Mouse (Mus musculus): ENCODE data around the gene Slc44a1. TPM values are rescaled to one million over a fixed set of nuclear protein-coding genes. Genes with fewer than 3 reads are reported as not detected.

Slc44a1 gene
- polyA plus RNA-seq, 1 experiment from 2014 or later = 11.2 TPM

DNA sequence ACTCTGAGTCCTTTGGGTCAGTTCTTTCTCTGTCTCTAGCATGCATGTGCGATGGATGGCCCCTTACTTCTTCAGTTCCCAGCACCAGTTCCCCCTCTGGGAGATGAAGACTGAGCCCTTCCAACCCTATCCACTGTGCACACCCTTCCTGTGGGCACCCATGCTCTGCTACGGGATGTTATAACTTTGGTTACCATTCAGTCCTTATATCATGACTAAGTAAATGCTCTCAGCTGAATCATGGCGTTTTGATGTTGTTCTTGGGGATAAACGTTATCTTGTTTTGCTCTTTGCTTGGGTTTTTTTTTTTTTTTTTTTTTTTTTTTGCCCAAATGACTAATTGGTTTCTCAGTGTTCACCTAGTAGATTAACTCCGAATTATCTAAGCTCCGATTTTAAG, 16.4 kb downstream of the Slc44a1 start:
- Histone ChIP-seq H3K27me3 (no peaks in the 10 kb centered on the region), H3K9ac (no peak overlapping the region), H3K27ac (replicated peaks) (no peak overlapping the region), H3K4me1 (replicated peaks) (0 out of 2 replicates have a peak, but pooled peaks cover under 1% of the 10 kb centered on the region), H3K9me3 (no peaks in the 10 kb centered on the region), H3K4me3 (no peak overlapping the region), H3K36me3 (no peaks in the 10 kb centered on the region), H3K4me2 (no peak overlapping the region)
- WGBS = 88% methylated on average over 6 of the region's 6 CpGs
- ATAC-seq (ENCODE audit: low FRiP score, low read depth) = no peak

DNA sequence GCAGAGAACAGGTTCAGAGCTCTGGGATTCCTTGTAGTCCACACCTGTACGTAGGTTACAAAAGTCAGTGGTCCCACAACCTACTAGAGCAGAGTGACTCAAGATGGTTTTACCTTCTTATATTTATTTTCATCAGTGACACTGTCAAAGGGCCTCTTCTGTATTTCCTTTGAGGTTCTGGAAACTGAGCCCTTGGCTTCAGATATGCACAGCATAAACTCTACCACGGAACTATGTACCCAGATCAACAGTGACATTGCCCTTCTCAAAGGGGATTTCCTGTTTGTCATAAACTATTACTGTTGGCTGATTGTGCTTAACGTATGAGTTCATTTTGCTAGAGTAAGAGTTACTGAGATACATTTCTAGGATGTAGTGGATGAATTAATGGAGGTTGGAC, 18.3 kb downstream of the Slc44a1 start:
- H3K4me3 ChIP-seq = no peak overlapping the region
- no peaks in the 10 kb centered on the region for H3K27me3 ChIP-seq
- no peaks in the 10 kb centered on the region for H3K9me3 ChIP-seq
- H3K4me1 ChIP-seq (replicated peaks) = no peaks in the 10 kb centered on the region
- no peak overlapping the region for H3K9ac ChIP-seq
- no peak for ATAC-seq (ENCODE audit: low FRiP score, low read depth)
- H3K4me2 ChIP-seq = no peak overlapping the region
- no peaks in the 10 kb centered on the region for H3K36me3 ChIP-seq
- no peak overlapping the region for H3K27ac ChIP-seq (replicated peaks)
- WGBS = 92% methylated on average over 3 of the region's 3 CpGs

DNA sequence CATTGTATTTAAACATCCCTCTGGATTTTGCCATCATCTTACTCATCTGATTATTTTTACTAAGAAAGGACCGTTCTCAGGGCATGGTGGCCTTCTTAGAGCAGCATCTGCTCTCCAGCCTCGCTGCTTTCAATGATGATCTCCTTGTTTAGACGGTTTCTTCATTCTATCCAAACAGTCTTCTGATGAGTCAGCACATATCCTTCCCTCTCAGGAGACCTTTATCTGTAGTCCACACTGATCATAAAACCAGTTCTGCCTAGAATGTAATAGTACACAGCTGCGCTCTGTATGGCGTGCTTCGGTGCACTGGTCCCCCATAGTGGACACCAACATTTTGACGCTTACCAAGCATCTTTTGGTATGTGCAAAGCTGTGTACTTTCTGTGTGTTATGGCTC, 19.5 kb downstream of the Slc44a1 start:
- Histone ChIP-seq H3K9ac (no peak overlapping the region), H3K4me3 (no peak overlapping the region), H3K4me2 (no peak overlapping the region), H3K36me3 (no peaks in the 10 kb centered on the region), H3K27me3 (no peaks in the 10 kb centered on the region), H3K4me1 (replicated peaks) (no peaks in the 10 kb centered on the region), H3K9me3 (no peaks in the 10 kb centered on the region), H3K27ac (replicated peaks) (no peak overlapping the region)
- no peak for ATAC-seq (ENCODE audit: low FRiP score, low read depth)
- 90% methylated on average over 7 of the region's 7 CpGs for WGBS

DNA sequence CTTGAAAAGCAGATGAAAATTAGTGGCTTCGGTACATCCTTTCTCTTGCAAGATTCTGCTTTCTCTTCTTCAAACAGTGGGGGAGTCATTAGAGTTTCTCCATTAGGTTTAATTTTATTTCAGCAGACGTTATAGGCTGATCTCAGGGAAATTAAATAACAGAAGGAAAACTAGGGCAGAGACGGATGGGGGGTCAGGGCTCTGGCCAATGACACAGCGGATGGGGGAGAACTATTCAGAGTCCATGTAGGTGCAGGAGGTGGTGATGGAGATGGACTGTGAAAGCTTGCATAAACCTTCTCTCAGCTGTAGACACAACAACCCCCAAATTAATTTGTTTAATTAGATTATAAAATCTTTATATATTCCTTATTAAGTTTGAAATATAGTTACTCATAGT, 20.8 kb downstream of the Slc44a1 start:
- no peaks in the 10 kb centered on the region for H3K9me3 ChIP-seq
- H3K9ac ChIP-seq = no peak overlapping the region
- no peak overlapping the region for H3K4me3 ChIP-seq
- no peaks in the 10 kb centered on the region for H3K36me3 ChIP-seq
- no peak overlapping the region for H3K27ac ChIP-seq (replicated peaks)
- no peaks in the 10 kb centered on the region for H3K4me1 ChIP-seq (replicated peaks)
- ATAC-seq (ENCODE audit: low FRiP score, low read depth) = no peak
- H3K4me2 ChIP-seq = no peak overlapping the region
- H3K27me3 ChIP-seq = no peaks in the 10 kb centered on the region
- 70% methylated on average over 4 of the region's 4 CpGs for WGBS

DNA sequence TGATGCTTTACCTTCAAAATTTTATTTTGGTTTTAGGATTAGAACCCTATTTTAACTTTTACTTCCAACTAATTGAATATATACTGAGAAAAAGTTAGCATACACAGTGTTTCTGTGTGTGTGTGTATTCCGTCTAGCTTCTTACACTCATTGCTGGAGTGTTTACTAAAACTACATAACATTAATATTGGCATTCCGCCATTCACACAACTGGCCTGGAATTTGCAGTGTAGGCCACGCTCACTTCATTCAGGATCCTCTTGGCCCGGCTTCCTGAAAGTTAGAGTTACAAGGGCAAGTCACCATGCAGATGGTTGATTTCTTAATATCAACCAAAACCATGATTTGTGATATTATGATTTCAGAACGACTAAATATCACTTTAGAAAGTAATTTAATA, 21.9 kb downstream of the Slc44a1 start:
- no peak overlapping the region for H3K27ac ChIP-seq (replicated peaks)
- WGBS = 85% methylated on average over 5 of the region's 5 CpGs
- no peaks in the 10 kb centered on the region for H3K27me3 ChIP-seq
- H3K4me1 ChIP-seq (replicated peaks) = no peaks in the 10 kb centered on the region
- H3K4me2 ChIP-seq = no peak overlapping the region
- H3K9ac ChIP-seq = no peak overlapping the region
- no peaks in the 10 kb centered on the region for H3K9me3 ChIP-seq
- no peak overlapping the region for H3K4me3 ChIP-seq
- no peak for ATAC-seq (ENCODE audit: low FRiP score, low read depth)
- H3K36me3 ChIP-seq = no peaks in the 10 kb centered on the region

DNA sequence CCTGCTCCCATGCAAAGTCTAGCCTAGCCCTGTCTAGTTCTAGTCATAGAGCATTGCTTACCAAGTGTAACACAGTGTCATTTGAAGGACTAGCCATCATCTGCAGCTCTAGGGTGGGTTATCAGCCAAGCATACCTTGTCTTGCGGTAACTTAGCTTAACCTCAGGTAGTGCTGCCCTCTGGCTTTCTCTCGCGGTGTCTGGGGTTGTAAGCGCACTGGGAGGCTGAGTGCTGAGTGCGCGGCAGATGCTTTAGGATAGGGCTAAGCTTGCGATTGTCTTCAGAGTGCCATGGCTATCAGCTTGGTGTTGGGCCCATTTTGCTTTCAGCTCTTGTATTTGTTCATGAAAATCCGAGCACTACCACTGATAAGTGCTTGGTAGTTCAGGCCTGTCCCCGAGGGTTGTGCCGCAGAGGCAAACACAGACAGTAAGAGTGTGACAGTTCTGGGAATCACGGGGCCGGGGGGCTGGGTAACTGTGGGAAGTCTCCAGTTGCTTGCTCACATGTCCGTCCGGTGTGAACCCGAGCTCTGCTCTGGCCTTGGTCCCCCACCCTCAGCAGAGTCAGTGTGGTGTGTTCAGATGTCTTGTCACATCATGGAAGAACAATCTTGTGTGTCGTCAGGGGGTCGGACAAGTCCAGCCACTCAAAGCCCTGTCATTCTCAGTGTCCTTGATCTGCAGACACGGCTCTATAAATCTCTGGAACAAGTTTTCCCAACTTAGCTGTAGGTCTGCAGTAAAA, 22.5 kb downstream of the Slc44a1 start:
- ATAC-seq (ENCODE audit: low FRiP score, low read depth) = no peak
- Histone ChIP-seq H3K9me3 (no peaks in the 10 kb centered on the region), H3K9ac (no peak overlapping the region), H3K36me3 (no peaks in the 10 kb centered on the region), H3K4me2 (no peak overlapping the region), H3K27ac (replicated peaks) (no peak overlapping the region), H3K4me3 (no peak overlapping the region), H3K4me1 (replicated peaks) (no peaks in the 10 kb centered on the region), H3K27me3 (no peaks in the 10 kb centered on the region)
- whole genome bisulfite sequencing = 87% methylated on average over 18 of the region's 18 CpGs

DNA sequence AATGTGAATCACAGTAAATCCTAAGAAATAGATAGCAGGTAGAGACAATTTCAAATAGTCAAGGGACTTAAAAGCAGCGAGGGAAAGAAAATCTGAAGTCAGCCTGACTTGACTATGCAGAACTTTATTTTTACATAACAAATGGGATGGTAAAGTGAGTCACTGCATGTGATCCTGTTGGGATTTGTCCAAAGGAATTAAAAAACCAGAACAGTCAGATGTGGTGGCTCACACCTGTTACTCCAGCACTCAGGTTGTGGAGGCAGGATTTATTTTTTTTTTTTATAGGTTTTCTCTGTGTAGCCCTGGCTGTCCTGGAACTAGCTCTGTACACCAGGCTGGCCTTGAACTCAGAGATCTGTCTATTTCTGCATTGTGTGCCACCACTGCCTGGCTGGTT, 25.7 kb downstream of the Slc44a1 start:
- ATAC-seq (ENCODE audit: low FRiP score, low read depth) = no peak
- no peaks in the 10 kb centered on the region for H3K36me3 ChIP-seq
- no peak overlapping the region for H3K9ac ChIP-seq
- H3K27me3 ChIP-seq = no peaks in the 10 kb centered on the region
- no peak overlapping the region for H3K27ac ChIP-seq (replicated peaks)
- H3K4me3 ChIP-seq = no peak overlapping the region
- H3K4me2 ChIP-seq = no peak overlapping the region
- H3K9me3 ChIP-seq = no peaks in the 10 kb centered on the region
- no peaks in the 10 kb centered on the region for H3K4me1 ChIP-seq (replicated peaks)
- WGBS = 82% methylated on average over 1 of the region's 1 CpGs

DNA sequence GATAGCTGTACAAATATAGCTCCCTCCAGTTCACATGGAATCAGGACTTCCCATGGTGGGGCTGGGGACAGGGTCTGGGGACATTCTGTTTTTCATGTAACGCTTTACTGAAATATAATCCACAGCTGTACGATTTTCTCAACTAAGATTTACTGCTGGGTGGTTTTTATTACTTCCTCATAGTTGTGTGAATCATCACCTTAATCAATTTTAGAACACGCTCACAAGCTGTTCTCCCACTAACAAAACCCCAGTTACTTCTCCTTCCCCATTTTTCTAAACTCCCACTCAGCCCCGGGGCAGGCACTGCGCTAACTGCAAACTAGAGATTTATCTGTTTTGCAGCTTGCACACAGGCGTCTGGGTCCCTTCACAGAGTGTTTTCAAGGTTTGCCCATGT, 28.8 kb downstream of the Slc44a1 start:
- no peak for ATAC-seq (ENCODE audit: low FRiP score, low read depth)
- Histone ChIP-seq H3K9ac (no peak overlapping the region), H3K27ac (replicated peaks) (no peak overlapping the region), H3K4me1 (replicated peaks) (no peaks in the 10 kb centered on the region), H3K27me3 (no peaks in the 10 kb centered on the region), H3K36me3 (no peaks in the 10 kb centered on the region), H3K4me2 (no peak overlapping the region), H3K9me3 (no peaks in the 10 kb centered on the region), H3K4me3 (no peak overlapping the region)
- 83% methylated on average over 6 of the region's 6 CpGs for WGBS

DNA sequence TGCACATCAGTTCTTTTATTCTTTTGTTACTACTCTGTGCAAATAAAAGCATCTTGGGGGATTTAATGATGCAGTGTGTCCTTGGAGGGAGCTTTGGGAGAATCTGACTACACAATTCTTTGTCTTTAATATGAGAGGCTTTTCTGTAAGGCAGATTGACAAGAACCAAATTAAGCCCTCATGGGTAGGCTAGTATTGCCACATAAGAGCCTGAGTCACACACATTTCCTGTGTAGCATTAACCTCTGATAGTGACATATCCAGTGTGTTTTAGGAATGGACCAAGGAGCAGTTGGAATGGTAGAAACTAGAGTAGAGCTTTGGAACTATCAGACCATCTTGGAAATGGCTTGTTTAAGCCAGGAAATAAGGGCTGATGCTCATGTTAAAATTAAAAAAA, 33.9 kb downstream of the Slc44a1 start:
- Histone ChIP-seq H3K27me3 (no peaks in the 10 kb centered on the region), H3K4me1 (replicated peaks) (peaks cover 17% of the 10 kb centered on the region; the same call in 1 of the 2 replicates), H3K9me3 (no peaks in the 10 kb centered on the region), H3K27ac (replicated peaks) (no peak overlapping the region), H3K4me2 (no peak overlapping the region), H3K36me3 (no peaks in the 10 kb centered on the region), H3K4me3 (no peak overlapping the region), H3K9ac (no peak overlapping the region)
- ATAC-seq (ENCODE audit: low FRiP score, low read depth) = no peak

DNA sequence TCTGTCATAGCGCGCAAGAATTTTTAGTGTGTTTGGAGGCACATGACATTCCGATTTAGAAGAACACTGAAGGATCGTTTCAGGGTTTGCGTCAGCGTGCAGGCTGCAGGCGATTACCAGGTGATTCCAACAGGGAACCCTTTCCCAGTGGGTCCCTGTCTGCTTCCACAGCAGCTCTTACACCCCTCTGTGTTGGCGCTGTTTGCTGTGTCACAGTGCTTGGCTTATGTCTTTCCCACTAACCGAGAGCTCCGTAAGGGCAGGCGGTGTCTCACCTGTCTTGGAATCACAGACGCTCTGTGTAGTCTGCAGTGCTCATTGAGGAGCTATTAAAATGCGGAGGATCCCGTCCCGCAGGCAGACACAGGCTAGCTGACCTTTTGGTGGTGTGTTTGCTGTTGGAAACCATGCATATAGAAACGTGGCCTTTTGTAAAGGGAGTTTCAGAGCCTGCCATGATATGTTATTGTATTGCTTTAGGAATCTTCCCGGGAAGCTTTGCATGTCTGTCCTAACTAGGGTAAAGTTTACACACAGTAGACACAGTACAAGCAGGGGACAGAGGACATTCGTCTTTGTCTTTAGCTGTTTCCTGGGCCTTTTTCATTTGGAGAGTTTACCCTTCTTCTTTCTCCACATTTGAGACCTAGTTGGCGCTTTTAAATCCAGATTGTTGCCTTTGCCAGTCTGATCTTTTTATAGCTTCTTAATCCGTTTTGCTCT, 35.2 kb downstream of the Slc44a1 start:
- no peaks in the 10 kb centered on the region for H3K27me3 ChIP-seq
- no peaks in the 10 kb centered on the region for H3K36me3 ChIP-seq
- H3K4me2 ChIP-seq = no peak overlapping the region
- 76% methylated on average over 20 of the region's 20 CpGs for WGBS
- H3K4me1 ChIP-seq (replicated peaks) = peaks cover 17% of the 10 kb centered on the region; the same call in 1 of the 2 replicates
- H3K9ac ChIP-seq = no peak overlapping the region
- no peaks in the 10 kb centered on the region for H3K9me3 ChIP-seq
- ATAC-seq (ENCODE audit: low FRiP score, low read depth) = no peak
- no peak overlapping the region for H3K4me3 ChIP-seq
- no peak overlapping the region for H3K27ac ChIP-seq (replicated peaks)

DNA sequence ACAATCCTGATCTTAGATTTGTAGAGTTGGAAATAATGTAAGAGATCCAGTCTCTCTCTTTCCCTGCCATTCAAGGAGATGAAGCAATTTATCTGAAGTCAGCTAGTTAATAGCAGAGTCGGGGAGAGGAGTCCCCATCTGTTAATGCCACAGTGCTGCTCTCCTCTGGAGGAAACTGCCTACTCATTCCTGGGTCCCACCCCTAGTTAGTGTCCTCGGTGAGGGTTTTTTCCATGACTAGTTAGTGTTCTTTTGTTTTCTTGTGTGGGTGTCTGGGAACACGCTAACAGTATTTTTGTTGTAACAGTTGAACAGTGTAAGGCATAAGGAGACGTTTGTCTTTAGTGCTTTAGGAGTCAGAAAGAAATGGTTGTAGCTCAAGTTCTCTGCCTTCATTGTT, 38.4 kb downstream of the Slc44a1 start:
- H3K27me3 ChIP-seq = no peaks in the 10 kb centered on the region
- peaks cover 3% of the 10 kb centered on the region; the same call in 1 of the 2 replicates for H3K36me3 ChIP-seq
- H3K9ac ChIP-seq = no peak overlapping the region
- ATAC-seq (ENCODE audit: low FRiP score, low read depth) = no peak
- no peaks in the 10 kb centered on the region for H3K9me3 ChIP-seq
- no peak overlapping the region for H3K4me3 ChIP-seq
- WGBS = 71% methylated on average over 4 of the region's 4 CpGs
- peaks cover 17% of the 10 kb centered on the region; the same call in 1 of the 2 replicates for H3K4me1 ChIP-seq (replicated peaks)
- H3K27ac ChIP-seq (replicated peaks) = no peak overlapping the region
- H3K4me2 ChIP-seq = no peak overlapping the region

DNA sequence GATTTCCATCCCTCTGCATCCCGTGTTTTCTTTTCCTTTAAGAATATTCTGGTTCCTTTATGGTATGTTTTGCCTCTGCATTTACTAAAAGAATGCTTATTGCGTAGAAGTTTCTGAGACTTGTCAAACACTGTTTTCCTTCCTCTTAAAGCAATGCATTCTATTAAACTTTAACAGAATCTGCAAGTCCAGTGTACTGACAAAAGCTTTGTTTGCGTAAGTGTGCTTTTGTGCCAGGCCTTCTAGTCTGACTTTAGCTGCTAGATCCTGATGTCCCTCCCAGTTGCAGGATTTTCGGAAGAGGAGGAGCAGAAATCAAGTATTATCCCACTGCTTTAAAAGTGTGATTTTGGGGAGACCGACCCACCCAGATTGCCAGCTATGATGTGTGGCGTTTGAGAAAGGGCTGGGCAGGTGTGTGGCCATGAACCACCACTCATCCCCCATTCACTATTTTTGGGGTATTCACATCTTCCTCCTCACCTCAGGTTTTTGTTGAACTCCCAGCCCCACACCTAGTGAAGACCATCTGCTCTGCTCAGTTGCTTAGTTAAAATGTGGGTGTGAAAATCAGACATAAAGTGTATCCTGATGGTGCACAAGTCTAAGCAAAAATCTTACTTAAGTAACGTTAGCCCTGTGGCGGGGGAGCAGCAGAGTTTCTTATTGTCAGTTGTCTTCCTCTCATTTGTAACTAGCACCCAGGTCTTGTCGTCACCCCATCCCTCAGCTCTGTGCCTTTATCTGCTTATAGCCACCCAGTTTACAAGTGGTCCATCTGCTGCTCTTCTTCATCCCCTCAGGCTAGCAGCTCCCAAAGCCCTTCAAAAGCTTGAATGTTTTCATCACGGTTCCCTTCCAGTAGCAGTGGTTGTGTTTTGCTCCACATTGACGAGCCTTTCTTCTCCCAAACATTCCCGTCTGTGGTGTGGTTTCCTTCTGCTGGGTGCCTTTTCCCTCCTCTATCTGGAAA, 47.3 kb downstream of the Slc44a1 start:
- no peaks in the 10 kb centered on the region for H3K4me1 ChIP-seq (replicated peaks)
- peaks cover 3% of the 10 kb centered on the region; the same call in 1 of the 2 replicates for H3K36me3 ChIP-seq
- H3K4me3 ChIP-seq = no peak overlapping the region
- WGBS = 74% methylated on average over 12 of the region's 12 CpGs
- no peaks in the 10 kb centered on the region for H3K9me3 ChIP-seq
- no peak overlapping the region for H3K4me2 ChIP-seq
- no peak overlapping the region for H3K9ac ChIP-seq
- no peak overlapping the region for H3K27ac ChIP-seq (replicated peaks)
- ATAC-seq (ENCODE audit: low FRiP score, low read depth) = no peak
- H3K27me3 ChIP-seq = no peaks in the 10 kb centered on the region

All from hindbrain, embryonic 15.5 days (tissue).